Mouse (Mus musculus): Measurements from ENCODE around the gene Ccdc126. TPM values are rescaled to one million over a fixed set of nuclear protein-coding genes. Genes with fewer than 3 reads are reported as not detected.

Ccdc126 gene
- polyA plus RNA-seq (2014; fragmentation: Illumina TruSeq; extraction: RNeasy Lipid Tissue Mini Kit (QIAGEN cat#74804); ENCODE audit: low read depth, low replicate concordance) = 8.1 TPM

GRCm38 (mm10) chr6:49318966-49319594, at the start of gene Ccdc126:
Ccdc126 (plus strand) TSS chr6:49319274.

GRCm38 (mm10) chr6:49367159-49368054, 48.3 kb downstream of the Ccdc126 start, which contains the start of gene Fam221a:
Fam221a (plus strand) TSS chr6:49367739.

Other genes starting within 250 kb of the Ccdc126 start
- gene Malsu1, start 245.5 kb upstream of the Ccdc126 start, polyA plus RNA-seq (2014; fragmentation: Illumina TruSeq; extraction: RNeasy Lipid Tissue Mini Kit (QIAGEN cat#74804); ENCODE audit: low read depth, low replicate concordance) = 37.3 TPM
- gene Igf2bp3, start 104.3 kb upstream of the Ccdc126 start, polyA plus RNA-seq (2014; fragmentation: Illumina TruSeq; extraction: RNeasy Lipid Tissue Mini Kit (QIAGEN cat#74804); ENCODE audit: low read depth, low replicate concordance) = 0.13 TPM
- 267 TPM for gene Tra2a, start 55.2 kb upstream of the Ccdc126 start, polyA plus RNA-seq (2014; fragmentation: Illumina TruSeq; extraction: RNeasy Lipid Tissue Mini Kit (QIAGEN cat#74804); ENCODE audit: low read depth, low replicate concordance)
- 26.0 TPM for gene Fam221a, start 48.5 kb downstream of the Ccdc126 start, polyA plus RNA-seq (2014; fragmentation: Illumina TruSeq; extraction: RNeasy Lipid Tissue Mini Kit (QIAGEN cat#74804); ENCODE audit: low read depth, low replicate concordance)
- gene Stk31, start 76.3 kb downstream of the Ccdc126 start, polyA plus RNA-seq (2014; fragmentation: Illumina TruSeq; extraction: RNeasy Lipid Tissue Mini Kit (QIAGEN cat#74804); ENCODE audit: low read depth, low replicate concordance) = not detected